Mouse (Mus musculus) small intestine, adult 2 months (tissue): ENCODE data around the gene Nectin2.
"Not testable (repeated sequence)": the region's sequence is repeated elsewhere in the genome, so short reads cannot be mapped to it uniquely, and the experiment has no call there.

ENCODE experiments used
- CTCF ChIP-seq: fragments of 200-500 bp; IDR thresholded peaks from 2 replicates; pipeline ENCODE4 v1.5.1; 2012; ENCODE audit warnings: low read depth, mild to moderate bottlenecking, control low read depth, inconsistent platforms, low read length, moderate library complexity, mixed read lengths; ENCODE audit not compliant: insufficient replicate concordance, insufficient read length; ENCODE audit errors: extremely low read depth
- POLR2A ChIP-seq: fragments of 200-500 bp; IDR thresholded peaks from 2 replicates; pipeline ENCODE4 v1.6.1; 2012; ENCODE audit warnings: low read depth, mild to moderate bottlenecking, control low read depth, inconsistent platforms, low read length, moderate library complexity

DNA sequence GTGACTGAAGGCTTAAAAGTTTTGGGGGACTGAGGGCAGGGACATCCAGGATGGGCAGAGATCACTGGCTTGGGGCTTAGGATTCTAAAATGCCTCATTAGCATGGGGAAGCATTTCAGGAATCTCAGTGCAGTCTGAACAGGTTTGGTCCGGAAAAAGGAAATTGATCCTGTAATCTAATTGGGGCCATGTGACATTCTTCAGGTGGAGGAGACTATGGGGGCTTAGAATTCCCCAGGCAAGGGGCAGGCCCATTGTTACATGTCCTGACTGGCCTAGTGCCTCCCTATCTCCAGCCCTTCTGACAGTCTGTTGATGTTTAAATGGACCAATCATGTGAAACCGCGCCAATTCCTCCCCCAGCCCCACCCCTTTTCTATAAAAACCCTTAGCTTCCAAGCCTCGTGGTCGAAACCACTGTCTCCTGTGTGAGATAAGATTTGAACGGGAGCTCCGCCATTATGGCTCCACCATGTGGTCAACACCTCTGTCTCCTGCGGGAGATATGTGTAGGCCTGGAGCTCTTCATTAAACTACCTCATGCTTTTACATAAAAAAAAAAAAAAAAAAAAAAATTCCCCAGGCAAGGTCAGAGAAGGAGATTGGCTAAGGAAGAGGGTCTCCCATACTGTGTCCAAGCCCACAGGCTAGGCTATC is 63.2 kb downstream of the Nectin2 start:
- not testable (repeated sequence) for TF ChIP-seq POLR2A, CTCF
